In the genomic region with DNA sequence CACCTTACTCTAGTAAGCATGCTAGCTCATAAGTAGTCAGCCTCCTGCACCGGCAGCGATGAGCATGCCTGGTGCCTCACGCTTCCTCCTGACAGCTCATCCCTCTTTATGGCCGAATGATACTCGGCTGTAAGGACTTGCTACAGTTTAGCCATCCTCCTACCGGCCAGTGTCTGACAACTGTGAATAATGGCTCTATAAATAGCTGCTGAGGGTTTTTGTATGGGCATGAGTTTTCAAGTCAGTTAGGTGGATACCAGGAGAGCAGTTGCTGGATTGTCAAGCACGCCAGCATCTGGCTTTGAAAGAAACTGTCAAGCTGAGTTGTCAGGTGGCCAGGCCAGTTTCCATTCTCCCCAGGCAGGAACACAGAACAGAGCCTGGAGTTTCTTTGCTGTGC, we compare ENCODE assay signal across 23 mouse cellular contexts. TPM values are rescaled to one million over a fixed set of nuclear protein-coding genes. Genes with fewer than 3 reads are reported as not detected.
DNase-seq lines count a peak whose midpoint lies in the region; ATAC-seq lines count a peak whose summit lies in the region.
"Had no signal": no experiment of that assay in that cellular context is flagged by ENCODE, and none has a peak within 500 bp of the region (broad histone marks: within the 10 kb centered on the region; RNA-seq: fewer than 3 reads in every experiment).

No protein-coding gene starts in this region.

- H3K4me2 ChIP-seq in heart, embryonic 15.5 days: no peak overlapping the region
- no peak overlapping the region for H3K4me2 ChIP-seq in neural tube, embryonic 13.5 days
- H3K4me2 ChIP-seq in hindbrain, embryonic 14.5 days (replicated peaks): no peak overlapping the region
- H3K4me2 ChIP-seq: limb, embryonic 15.5 days; midbrain, embryonic 13.5 days; neural tube, embryonic 12.5 days had no signal

- no peak for DNase-seq in heart, adult 11 months
- no peak for DNase-seq in neural tube, embryonic 10.5 days (ENCODE audit: extremely low spot score, low spot score)
- no peak for DNase-seq in hindbrain, embryonic 14.5 days (ENCODE audit: low spot score)
- DNase-seq in kidney, adult 9 months: no peak
- no peak for DNase-seq in testis, postnatal 14 days (ENCODE audit: low spot score)
- DNase-seq: adrenal gland, adult 8-10 months; cerebellum, adult 9-11 months; gastrocnemius, postnatal 25 days; kidney, postnatal 10 days; layer of hippocampus, adult 9-11 months; liver, postnatal 0 days; lung, postnatal 36 days; retina, postnatal 1 day; thymus, adult 18-20 months had no signal

- H3K9ac ChIP-seq in heart, embryonic 15.5 days: no peak overlapping the region
- no peak overlapping the region for H3K9ac ChIP-seq in neural tube, embryonic 13.5 days
- H3K9ac ChIP-seq in hindbrain, embryonic 14.5 days: no peak overlapping the region
- H3K9ac ChIP-seq: limb, embryonic 15.5 days; liver, postnatal 0 days; midbrain, embryonic 13.5 days; neural tube, embryonic 12.5 days had no signal

- H3K27ac ChIP-seq in heart, embryonic 15.5 days: 0 out of 2 replicates have a peak overlapping the region, but pooled peaks have one; percentile 43
- peak overlapping the region; percentile 50; the same call in 1 of the 2 replicates for H3K27ac ChIP-seq in neural tube, embryonic 13.5 days (replicated peaks)
- H3K27ac ChIP-seq in hindbrain, embryonic 14.5 days: 0 out of 2 replicates have a peak overlapping the region, but pooled peaks have one; percentile 33
- H3K27ac ChIP-seq: embryonic facial prominence, embryonic 10.5 days; limb, embryonic 15.5 days; midbrain, embryonic 13.5 days; neural tube, embryonic 12.5 days had no signal

- no peak overlapping the region for H3K4me3 ChIP-seq in heart, embryonic 15.5 days
- H3K4me3 ChIP-seq in neural tube, embryonic 13.5 days: no peak overlapping the region
- no peak overlapping the region for H3K4me3 ChIP-seq in hindbrain, embryonic 14.5 days (replicated peaks; ENCODE audit: low read length)
- H3K4me3 ChIP-seq: embryonic facial prominence, embryonic 10.5 days; erythroblast, embryonic 14.5 days; limb, embryonic 15.5 days; midbrain, embryonic 13.5 days; neural tube, embryonic 12.5 days had no signal

- no peaks in the 10 kb centered on the region for H3K27me3 ChIP-seq in heart, embryonic 15.5 days
- no peaks in the 10 kb centered on the region for H3K27me3 ChIP-seq in neural tube, embryonic 13.5 days
- H3K27me3 ChIP-seq in hindbrain, embryonic 14.5 days (ENCODE audit: control insufficient read depth, insufficient read depth, low read length): no peaks in the 10 kb centered on the region
- H3K27me3 ChIP-seq: limb, embryonic 15.5 days; neural tube, embryonic 12.5 days had no signal

- WGBS in heart, embryonic 15.5 days: 14% methylated on average over 7 of the region's 7 CpGs
- 10% methylated on average over 7 of the region's 7 CpGs for WGBS in neural tube, embryonic 13.5 days
- WGBS in hindbrain, embryonic 14.5 days: 15% methylated on average over 7 of the region's 7 CpGs

- H3K4me1 ChIP-seq in heart, embryonic 15.5 days (replicated peaks): peaks cover 17% of the 10 kb centered on the region
- peaks cover 43% of the 10 kb centered on the region for H3K4me1 ChIP-seq in neural tube, embryonic 13.5 days (replicated peaks)
- peaks cover 31% of the 10 kb centered on the region for H3K4me1 ChIP-seq in hindbrain, embryonic 14.5 days (replicated peaks; ENCODE audit: control insufficient read depth, insufficient read depth, low read length)

- H3K36me3 ChIP-seq in heart, embryonic 15.5 days: no peaks in the 10 kb centered on the region
- H3K36me3 ChIP-seq in neural tube, embryonic 13.5 days: no peaks in the 10 kb centered on the region
- no peaks in the 10 kb centered on the region for H3K36me3 ChIP-seq in hindbrain, embryonic 14.5 days (replicated peaks; ENCODE audit: control insufficient read depth, insufficient read depth)
- H3K36me3 ChIP-seq: embryonic facial prominence, embryonic 10.5 days; limb, embryonic 15.5 days; midbrain, embryonic 13.5 days; neural tube, embryonic 12.5 days had no signal

- ATAC-seq in heart, embryonic 15.5 days (replicated peaks; ENCODE audit: insufficient number of reproducible peaks, insufficient read depth, low FRiP score, low read depth): no peak; the same call in 1 of the 2 replicates
- ATAC-seq in neural tube, embryonic 13.5 days (ENCODE audit: low read depth): no peak
- ATAC-seq in hindbrain, embryonic 14.5 days (ENCODE audit: low FRiP score): no peak
- ATAC-seq: CD4-positive, CD25-positive, alpha-beta regulatory T cell, adult 4 months; inflammation-experienced regulatory T-cells, adult 6 months; liver, postnatal 0 days; midbrain, embryonic 13.5 days had no signal

- H3K9me3 ChIP-seq in heart, embryonic 15.5 days (replicated peaks): no peaks in the 10 kb centered on the region
- H3K9me3 ChIP-seq in neural tube, embryonic 13.5 days: no peaks in the 10 kb centered on the region
- no peaks in the 10 kb centered on the region for H3K9me3 ChIP-seq in hindbrain, embryonic 14.5 days (ENCODE audit: control insufficient read depth, low read length)
- H3K9me3 ChIP-seq: embryonic facial prominence, embryonic 10.5 days; limb, embryonic 15.5 days; midbrain, embryonic 13.5 days; neural tube, embryonic 12.5 days had no signal

RNA-seq across cellular contexts. Expression of a gene that starts 52.7 kb away (rescaled TPM):
- polyA plus RNA-seq in heart, embryonic 15.5 days (2015; fragmentation: Nextera tagmentation; extraction: Ambion mirVana): 8.5 and 11.1 TPM in 2 replicates
- 46.1 and 49.7 TPM in 2 replicates for polyA plus RNA-seq in neural tube, embryonic 13.5 days (2015; fragmentation: Nextera tagmentation; extraction: Ambion mirVana)
- 37.2 and 40.1 TPM in 2 replicates for polyA plus RNA-seq in hindbrain, embryonic 14.5 days (2014; fragmentation: Nextera tagmentation; extraction: Ambion mirVana)
- polyA plus RNA-seq: erythroblast, embryonic 14.5 days had no signal

RNA-seq across cellular contexts. Expression of a gene that starts 58.0 kb away (rescaled TPM):
- 0.47 and 1.4 TPM in 2 replicates for polyA plus RNA-seq in heart, embryonic 15.5 days (2015; fragmentation: Nextera tagmentation; extraction: Ambion mirVana)
- polyA plus RNA-seq in neural tube, embryonic 13.5 days (2015; fragmentation: Nextera tagmentation; extraction: Ambion mirVana): 10.1 and 13.4 TPM in 2 replicates
- polyA plus RNA-seq in hindbrain, embryonic 14.5 days (2014; fragmentation: Nextera tagmentation; extraction: Ambion mirVana): 13.1 and 15.4 TPM in 2 replicates
- polyA plus RNA-seq: CD4-positive, CD25-positive, alpha-beta regulatory T cell, adult 4 months; erythroblast, embryonic 14.5 days; inflammation-experienced regulatory T-cells, adult 6 months had no signal
